Mouse (Mus musculus): ENCODE data around the gene Dip2b.

Gene Dip2b

GRCm38 (mm10) chr15:100084882-100085281 is 46.4 kb downstream of the Dip2b start:
- DNase-seq (ENCODE audit: low read depth, low spot score) = no peak

GRCm38 (mm10) chr15:100088021-100088420 is 49.6 kb downstream of the Dip2b start:
- no peak for DNase-seq (ENCODE audit: low read depth, low spot score)

GRCm38 (mm10) chr15:100089645-100090053 is 51.2 kb downstream of the Dip2b start:
- peak; percentile 28 for DNase-seq (ENCODE audit: low read depth, low spot score)

- DNase-seq (ENCODE audit: low read depth, low spot score) = no peak
These were observed 53.4 kb downstream of the Dip2b start for GRCm38 (mm10) chr15:100091818-100092217.

GRCm38 (mm10) chr15:100092258-100092657 is 53.8 kb downstream of the Dip2b start:
- no peak for DNase-seq (ENCODE audit: low read depth, low spot score)

GRCm38 (mm10) chr15:100096587-100097428 is 58.3 kb downstream of the Dip2b start:
- no peak for DNase-seq (ENCODE audit: low read depth, low spot score)

GRCm38 (mm10) chr15:100100336-100100735 is 61.9 kb downstream of the Dip2b start:
- DNase-seq (ENCODE audit: low read depth, low spot score) = no peak

GRCm38 (mm10) chr15:100101206-100101605 is 62.7 kb downstream of the Dip2b start:
- no peak for DNase-seq (ENCODE audit: low read depth, low spot score)

- DNase-seq (ENCODE audit: low read depth, low spot score) = no peak
These were observed 65.7 kb downstream of the Dip2b start for GRCm38 (mm10) chr15:100104126-100104525.

GRCm38 (mm10) chr15:100108071-100108782 is 69.8 kb downstream of the Dip2b start:
- DNase-seq (ENCODE audit: low read depth, low spot score) = no peak

- DNase-seq (ENCODE audit: low read depth, low spot score) = no peak
These were observed 71.5 kb downstream of the Dip2b start for GRCm38 (mm10) chr15:100109916-100110315.

GRCm38 (mm10) chr15:100111891-100112290 is 73.4 kb downstream of the Dip2b start:
- DNase-seq (ENCODE audit: low read depth, low spot score) = no peak

GRCm38 (mm10) chr15:100112309-100112966 is 74.0 kb downstream of the Dip2b start:
- no peak for DNase-seq (ENCODE audit: low read depth, low spot score)

GRCm38 (mm10) chr15:100113343-100114275 is 75.1 kb downstream of the Dip2b start:
- DNase-seq (ENCODE audit: low read depth, low spot score) = no peak

GRCm38 (mm10) chr15:100115416-100115815 is 77.0 kb downstream of the Dip2b start:
- DNase-seq (ENCODE audit: low read depth, low spot score) = no peak

- no peak for DNase-seq (ENCODE audit: low read depth, low spot score)
These were observed 77.9 kb downstream of the Dip2b start for GRCm38 (mm10) chr15:100116325-100116724.

- DNase-seq (ENCODE audit: low read depth, low spot score) = no peak
These were observed 80.8 kb downstream of the Dip2b start for GRCm38 (mm10) chr15:100119225-100119788.

GRCm38 (mm10) chr15:100121437-100121836 is 83.0 kb downstream of the Dip2b start:
- no peak for DNase-seq (ENCODE audit: low read depth, low spot score)

- no peak for DNase-seq (ENCODE audit: low read depth, low spot score)
These were observed 85.4 kb downstream of the Dip2b start for GRCm38 (mm10) chr15:100123867-100124266.

- DNase-seq (ENCODE audit: low read depth, low spot score) = no peak
These were observed 86.8 kb downstream of the Dip2b start for GRCm38 (mm10) chr15:100125245-100125644.

Data from retina, postnatal 7 days (tissue).